Comparison of ENCODE assay signal across 14 mouse cellular contexts in the genomic region with DNA sequence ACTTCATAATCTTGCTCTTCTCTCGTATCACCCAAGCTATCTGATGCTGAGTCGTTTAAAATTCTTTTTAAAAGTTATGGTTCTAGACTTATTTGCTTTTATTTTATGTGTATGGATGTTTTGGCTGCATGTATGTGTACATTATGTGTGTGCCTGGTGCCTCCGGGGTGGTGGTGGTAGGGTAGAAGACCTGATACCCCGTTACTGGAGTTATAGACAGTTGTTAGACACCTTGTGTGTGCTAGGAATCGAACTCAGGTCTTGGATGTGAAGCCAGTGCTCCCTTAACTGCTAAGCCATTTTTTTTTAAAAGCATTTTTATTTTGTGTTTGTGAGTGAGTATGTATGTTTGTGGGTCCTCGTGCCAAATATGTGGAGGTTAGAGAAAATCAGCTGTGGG. TPM values are rescaled to one million over a fixed set of nuclear protein-coding genes. Genes with fewer than 3 reads are reported as not detected.
DNase-seq lines count a peak whose midpoint lies in the region; ATAC-seq and TF ChIP-seq lines count a peak whose summit lies in the region.
"Had no signal": no experiment of that assay in that cellular context is flagged by ENCODE, and none has a peak within 500 bp of the region (broad histone marks: within the 10 kb centered on the region; RNA-seq: fewer than 3 reads in every experiment).

No protein-coding gene starts in this region.

- 93% methylated on average over 6 of the region's 6 CpGs for WGBS in kidney, embryonic 15.5 days
- WGBS in midbrain, embryonic 11.5 days: 95% methylated on average over 6 of the region's 6 CpGs
- 94% methylated on average over 6 of the region's 6 CpGs for WGBS in midbrain, embryonic 13.5 days

- H3K4me2 ChIP-seq in kidney, embryonic 15.5 days: peak overlapping the region; percentile 91
- H3K4me2 ChIP-seq in midbrain, embryonic 11.5 days: no peak overlapping the region
- H3K4me2 ChIP-seq in midbrain, embryonic 13.5 days (replicated peaks): no peak overlapping the region
- H3K4me2 ChIP-seq in myocyte (ENCODE audit: low read depth): peak overlapping the region; percentile 93

- no peak overlapping the region for H3ac ChIP-seq in myocyte (ENCODE audit: control insufficient read depth, insufficient read length)

- H3K27ac ChIP-seq in gastrocnemius, adult 2 months: no peak overlapping the region
- H3K27ac ChIP-seq in kidney, embryonic 15.5 days: no peak overlapping the region
- no peak overlapping the region for H3K27ac ChIP-seq in midbrain, embryonic 11.5 days (ENCODE audit: low read depth, low read length)
- H3K27ac ChIP-seq in midbrain, embryonic 13.5 days: no peak overlapping the region

- no peaks in the 10 kb centered on the region for H3K36me3 ChIP-seq in kidney, embryonic 15.5 days
- H3K36me3 ChIP-seq in midbrain, embryonic 11.5 days (ENCODE audit: control insufficient read depth, insufficient read depth, low read length): no peaks in the 10 kb centered on the region
- no peaks in the 10 kb centered on the region for H3K36me3 ChIP-seq in midbrain, embryonic 13.5 days
- H3K36me3 ChIP-seq in myocyte (ENCODE audit: control insufficient read depth, insufficient read depth): no peaks in the 10 kb centered on the region
- H3K36me3 ChIP-seq: heart, embryonic 10.5 days had no signal

- H3K27me3 ChIP-seq in kidney, embryonic 15.5 days: no peaks in the 10 kb centered on the region
- H3K27me3 ChIP-seq in midbrain, embryonic 11.5 days (ENCODE audit: control insufficient read depth, insufficient read depth, low read length): peaks cover 21% of the 10 kb centered on the region
- peaks cover 29% of the 10 kb centered on the region for H3K27me3 ChIP-seq in midbrain, embryonic 13.5 days
- H3K27me3 ChIP-seq in myocyte (ENCODE audit: control insufficient read depth, insufficient read depth, insufficient read length): no peaks in the 10 kb centered on the region
- H3K27me3 ChIP-seq: Patski had no signal

- H3K79me2 ChIP-seq in myocyte (ENCODE audit: control insufficient read depth, insufficient read depth): peaks cover 27% of the 10 kb centered on the region

- no peak for TF ChIP-seq CTCF in gastrocnemius, adult 2 months (IDR thresholded peaks at IDR 0.05)

- no peaks in the 10 kb centered on the region; the same call in 1 of the 2 replicates for H3K9me3 ChIP-seq in kidney, embryonic 15.5 days (replicated peaks)
- no peaks in the 10 kb centered on the region for H3K9me3 ChIP-seq in midbrain, embryonic 11.5 days (ENCODE audit: control insufficient read depth, low read length)
- no peaks in the 10 kb centered on the region for H3K9me3 ChIP-seq in midbrain, embryonic 13.5 days
- H3K9me3 ChIP-seq: heart, embryonic 10.5 days had no signal

- intact Hi-C loops in gastrocnemius, adult 2 months (cut with DNase I): loop anchor here (5.0 kb wide), 1 partner anchor 54 kb away; no protein-coding TSS in a partner anchor

- peak overlapping the region; percentile 94; the same call in 1 of the 2 replicates for H3K4me3 ChIP-seq in gastrocnemius, adult 2 months
- H3K4me3 ChIP-seq in kidney, embryonic 15.5 days (replicated peaks): peak overlapping the region; percentile 75; the same call in 1 of the 2 replicates
- H3K4me3 ChIP-seq in midbrain, embryonic 11.5 days (ENCODE audit: low read depth, low read length): no peak overlapping the region
- H3K4me3 ChIP-seq in midbrain, embryonic 13.5 days (replicated peaks): no peak overlapping the region
- peak overlapping the region; percentile 25 for H3K4me3 ChIP-seq in myocyte

- no peak for DNase-seq in gastrocnemius, adult 2 months
- no peak for DNase-seq in gastrocnemius, postnatal 25 days
- DNase-seq in kidney, postnatal 10 days: no peak
- peak; percentile 87 for DNase-seq in midbrain, embryonic 11.5 days (ENCODE audit: low spot score, missing footprints)
- DNase-seq in cerebellum, adult 18-20 months: no peak
- DNase-seq: cerebellum, adult 9-10 months; midbrain, embryonic 14.5 days; right cerebral cortex, adult 18-20 months; thymus, postnatal 4 days had no signal

- peaks cover 27% of the 10 kb centered on the region for H3K4me1 ChIP-seq in kidney, embryonic 15.5 days
- no peaks in the 10 kb centered on the region; the same call in 1 of the 2 replicates for H3K4me1 ChIP-seq in midbrain, embryonic 11.5 days (ENCODE audit: control insufficient read depth, insufficient read depth, low read length)
- H3K4me1 ChIP-seq in midbrain, embryonic 13.5 days (replicated peaks): peaks cover 5% of the 10 kb centered on the region; the same call in 1 of the 2 replicates

- no peak for TF ChIP-seq POLR2A in myocyte (IDR thresholded peaks at IDR 0.05; ENCODE audit: insufficient read length, low read depth)

- H3K9ac ChIP-seq in kidney, embryonic 15.5 days: no peak overlapping the region
- H3K9ac ChIP-seq in midbrain, embryonic 11.5 days (ENCODE audit: low read length): no peak overlapping the region
- H3K9ac ChIP-seq in midbrain, embryonic 13.5 days (replicated peaks): no peak overlapping the region

- no peak for ATAC-seq in kidney, embryonic 15.5 days (replicated peaks; ENCODE audit: low FRiP score)
- no peak for ATAC-seq in midbrain, embryonic 11.5 days (ENCODE audit: low FRiP score)
- ATAC-seq in midbrain, embryonic 13.5 days: no peak

TF ChIP-seq in myocyte, 11 proteins besides CTCF, POLR2A, EP300 and RAD21:
- TF ChIP-seq MAX (IDR thresholded peaks at IDR 0.05; ENCODE audit: low read depth) (no peak), SRF (IDR thresholded peaks at IDR 0.05; ENCODE audit: control insufficient read depth, insufficient read length, low read depth) (no peak), REST (IDR thresholded peaks at IDR 0.05; ENCODE audit: insufficient read depth, insufficient read length) (no peak)

RNA-seq across cellular contexts. Expression of gene Igfbp7, which starts 0.7 kb away (rescaled TPM):
- total RNA-seq in gastrocnemius, adult 2 months (2021): 10 to 100 TPM; 63.6 to 92.5 TPM
- 100 to 1,000 TPM; 105 to 156 TPM for total RNA-seq in gastrocnemius, postnatal 25 days (2021)
- 343 and 354 TPM in 2 replicates for polyA plus RNA-seq in kidney, embryonic 15.5 days (2015; fragmentation: Nextera tagmentation; extraction: Ambion mirVana)
- polyA plus RNA-seq in midbrain, embryonic 11.5 days (2014; fragmentation: Nextera tagmentation; extraction: Ambion mirVana): 25.1 and 26.8 TPM in 2 replicates
- polyA plus RNA-seq in midbrain, embryonic 13.5 days (2015; fragmentation: Nextera tagmentation; extraction: Ambion mirVana): 48.8 and 55.3 TPM in 2 replicates
- polyA plus RNA-seq in myocyte (2012; fragmentation: generic; extraction: Trizol): 201 TPM

Comparison
In these comparisons a context has a peak if more than half of its experiments do, and no peak if none do; other contexts are left out.
1. H3K4me3 ChIP-seq: peak in gastrocnemius, adult 2 months (single experiment), kidney, embryonic 15.5 days (single experiment) and myocyte (single experiment); none in midbrain, embryonic 11.5 days (single experiment) and midbrain, embryonic 13.5 days (single experiment).
2. H3K4me2 ChIP-seq: peak in kidney, embryonic 15.5 days (single experiment) and myocyte (single experiment); none in midbrain, embryonic 11.5 days (single experiment) and midbrain, embryonic 13.5 days (single experiment).